Mouse (Mus musculus): ENCODE measurements around the gene Pip5k1a.
"Not testable (repeated sequence)": the region's sequence is repeated elsewhere in the genome, so short reads cannot be mapped to it uniquely, and the experiment has no call there.

GRCm38 (mm10) chr3:95029291-95029827, 77.4 kb downstream of the Pip5k1a start:
- not testable (repeated sequence) for TF ChIP-seq CTCF, POLR2A (IDR thresholded peaks at IDR 0.05; ENCODE audit: insufficient read depth, low read depth, low read length)
